Mouse (Mus musculus) megakaryocyte-erythroid progenitor cell, adult 5-6 weeks (primary cell): ENCODE results near the gene Eprs. TPM values are rescaled to one million over a fixed set of nuclear protein-coding genes. Genes with fewer than 3 reads are reported as not detected.

ENCODE experiments used
- ATAC-seq: replicated peaks from 2 replicates; pipeline ENCODE4 v1.8.0; 2016; ENCODE audit warnings: mild to moderate bottlenecking, inconsistent platforms; ENCODE audit not compliant: severe bottlenecking, poor library complexity, low FRiP score, low TSS enrichment
- total RNA-seq, 2 experiments: library from RNA; stranded (forward) in 1 of 2; stranded (reverse) in 1 of 2; fragments of 200-1000, 215-1000 nt in 1 of 2; fragments of >200 nt in 1 of 2; fragmentation: Nextera tagmentation in 1 of 2; gene quantifications; 2 replicates each; pipeline ENCODE4 v1.2.3; 2014 to 2017

Gene Eprs
- total RNA-seq, 2 experiments from 2014 or later: 120 to 319 TPM

DNA sequence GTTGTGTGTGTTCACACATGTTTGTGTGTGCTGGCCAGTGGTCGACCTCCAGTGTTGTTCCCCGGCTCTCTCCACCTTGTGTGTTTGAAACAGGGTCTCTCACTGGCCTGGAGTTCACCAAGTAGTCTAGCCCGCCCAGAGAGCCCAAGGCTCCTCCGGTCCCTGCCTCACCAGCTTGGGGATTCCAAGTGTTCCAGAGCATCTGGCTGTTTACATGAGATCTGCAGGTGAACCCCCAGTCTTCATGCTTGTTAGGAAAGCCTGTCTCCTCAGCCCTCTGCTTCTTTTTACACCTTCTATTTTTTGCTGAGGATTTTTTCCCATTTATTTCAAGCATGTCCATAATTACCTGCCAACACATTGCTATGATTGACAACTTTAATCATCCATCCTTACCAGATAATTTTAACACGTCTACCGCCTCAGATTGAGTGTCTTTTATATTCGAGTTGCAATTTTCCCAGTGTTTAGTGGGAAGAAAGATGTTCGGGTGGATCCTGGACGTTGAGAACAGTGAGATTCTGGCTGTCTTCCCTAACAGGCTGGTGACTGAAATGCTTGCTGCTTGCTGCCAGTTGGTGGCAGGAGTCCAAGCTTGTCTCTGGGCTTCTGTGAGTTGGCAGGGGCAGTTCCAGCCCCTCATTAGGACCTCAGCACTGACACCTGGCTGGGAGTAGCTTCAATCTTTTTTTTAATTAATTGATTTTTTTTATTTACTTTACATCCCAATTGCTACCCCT lies 76.2 kb downstream of the Eprs start:
- no peak for ATAC-seq

DNA sequence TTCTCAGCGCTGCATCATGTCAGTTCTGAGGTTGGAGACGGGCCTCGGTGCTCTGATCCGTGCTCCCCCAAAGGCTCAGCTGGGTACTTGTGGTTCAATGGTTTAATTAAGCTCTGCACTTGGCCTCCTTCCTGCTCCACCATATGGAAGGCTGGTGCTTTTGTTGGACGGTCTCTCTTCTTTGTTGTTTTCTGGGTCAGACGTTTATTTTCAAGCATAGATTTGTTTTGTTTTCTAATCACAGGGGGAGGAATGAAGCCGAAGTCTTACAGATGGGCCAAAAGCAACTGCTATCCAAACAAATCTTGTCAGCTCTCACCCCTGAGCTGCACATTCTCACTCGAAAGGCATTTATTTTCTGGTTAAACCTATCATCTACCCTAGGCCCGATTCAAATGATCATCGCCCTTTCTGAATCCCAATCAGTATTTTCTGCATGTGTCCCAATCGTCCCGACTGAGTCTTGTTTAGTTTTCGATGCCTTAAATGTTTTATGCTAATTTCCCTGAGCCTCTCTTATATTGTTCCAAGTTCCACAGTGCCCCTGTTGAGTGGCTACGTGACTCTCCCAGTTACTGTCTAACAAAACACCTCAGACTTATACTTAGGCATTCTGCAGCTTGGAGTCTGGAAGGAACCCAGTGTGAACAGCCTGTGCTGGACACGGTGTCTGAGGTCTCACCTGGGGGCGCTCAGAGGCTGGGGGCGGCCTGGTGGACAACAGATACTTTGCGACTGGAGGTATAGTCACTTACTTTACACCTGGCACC lies 79.0 kb downstream of the Eprs start:
- ATAC-seq: no peak

DNA sequence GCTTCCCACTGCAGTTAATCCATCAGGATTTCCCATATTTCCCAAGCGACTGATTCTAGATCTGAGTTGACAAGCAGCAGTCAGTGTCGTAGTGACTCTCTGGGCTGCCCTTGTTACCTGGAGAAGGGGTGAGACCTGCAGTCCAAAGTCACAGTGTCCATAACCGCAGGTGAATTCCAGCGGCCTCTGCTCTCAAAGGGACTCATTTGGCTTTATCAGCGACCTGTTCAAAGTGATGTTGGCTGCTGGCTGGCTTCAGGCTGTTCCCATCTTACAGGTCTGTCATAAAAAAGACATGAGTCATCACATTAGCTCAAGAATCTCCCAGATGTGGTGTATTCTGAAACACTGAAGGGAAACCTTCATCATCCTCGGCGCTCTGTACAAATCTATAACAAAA lies 86.1 kb downstream of the Eprs start:
- ATAC-seq: no peak

DNA sequence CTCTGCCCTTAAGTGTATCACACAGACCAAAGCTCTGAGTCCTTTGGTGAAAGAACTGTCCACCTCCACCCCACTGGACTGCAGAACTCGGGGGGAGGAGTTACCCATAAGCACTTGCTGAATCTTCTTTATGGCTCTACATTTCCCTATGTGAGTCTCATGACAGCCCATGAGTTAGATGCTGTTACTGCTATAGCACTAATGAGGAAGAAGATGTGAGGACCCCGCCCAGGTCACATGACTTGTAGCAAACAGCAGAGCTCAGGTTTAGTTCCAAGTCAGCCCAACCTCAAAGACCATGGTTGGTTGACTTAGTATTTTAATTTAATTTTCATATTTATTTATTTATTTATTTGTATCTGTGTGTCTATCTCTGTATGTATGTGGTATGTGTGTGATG lies 86.9 kb downstream of the Eprs start:
- ATAC-seq: no peak

DNA sequence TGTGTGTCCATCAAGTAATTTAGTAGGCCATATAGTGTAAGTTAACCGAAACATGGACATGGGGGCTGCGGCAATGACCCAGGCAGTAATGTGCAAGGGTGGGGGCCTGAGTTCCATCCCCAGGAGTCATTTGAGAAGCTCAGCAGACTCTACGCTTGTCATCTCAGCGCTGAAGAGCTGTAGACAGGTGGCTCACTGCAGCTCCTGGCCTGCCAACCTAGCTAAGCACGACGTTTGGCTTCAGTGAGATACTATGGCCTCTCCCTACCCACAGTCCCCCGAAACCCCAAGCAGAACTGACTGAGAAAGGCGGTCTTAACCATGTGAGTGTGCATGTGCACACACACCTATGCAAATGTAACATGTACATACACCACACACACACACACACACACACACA lies 88.2 kb downstream of the Eprs start:
- ATAC-seq: no peak

DNA sequence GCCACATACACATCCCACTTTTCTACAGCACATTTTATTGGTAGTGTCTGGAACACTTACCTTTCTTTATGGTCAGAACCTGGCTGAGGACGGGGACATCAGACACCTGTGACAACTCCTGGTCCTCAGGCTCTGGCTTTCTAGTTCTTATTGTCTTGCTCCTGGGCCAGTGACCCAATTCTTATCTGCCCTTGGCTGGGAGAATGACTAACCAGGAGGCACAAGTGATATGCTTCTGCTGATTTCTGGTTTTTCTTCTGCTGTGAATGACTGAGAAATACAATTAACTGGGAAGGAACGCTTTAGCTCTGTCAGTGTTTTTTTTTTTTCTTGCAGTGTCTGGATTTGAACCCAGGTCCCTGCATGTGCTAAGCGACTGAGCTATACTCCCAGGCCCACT lies 88.7 kb downstream of the Eprs start:
- peak; percentile 28 for ATAC-seq

DNA sequence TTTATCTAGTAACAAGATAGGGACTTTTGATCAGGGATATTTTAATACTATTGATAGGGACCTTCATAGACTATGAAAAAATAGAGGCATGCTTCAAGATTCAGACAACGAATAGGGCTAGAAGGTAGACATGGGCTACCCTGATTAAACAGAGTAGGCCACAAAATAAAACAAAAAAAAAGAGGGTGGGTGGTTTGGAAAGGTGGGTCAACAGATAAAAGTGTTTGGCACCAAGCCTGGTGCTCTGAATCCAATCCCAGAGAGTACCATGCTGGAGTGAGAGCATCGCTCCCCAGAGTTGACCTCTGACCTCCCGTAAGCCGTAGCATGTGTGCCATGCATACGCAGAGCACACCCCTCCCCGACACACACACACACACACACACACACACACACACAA lies 89.6 kb downstream of the Eprs start:
- peak; percentile 11 for ATAC-seq

DNA sequence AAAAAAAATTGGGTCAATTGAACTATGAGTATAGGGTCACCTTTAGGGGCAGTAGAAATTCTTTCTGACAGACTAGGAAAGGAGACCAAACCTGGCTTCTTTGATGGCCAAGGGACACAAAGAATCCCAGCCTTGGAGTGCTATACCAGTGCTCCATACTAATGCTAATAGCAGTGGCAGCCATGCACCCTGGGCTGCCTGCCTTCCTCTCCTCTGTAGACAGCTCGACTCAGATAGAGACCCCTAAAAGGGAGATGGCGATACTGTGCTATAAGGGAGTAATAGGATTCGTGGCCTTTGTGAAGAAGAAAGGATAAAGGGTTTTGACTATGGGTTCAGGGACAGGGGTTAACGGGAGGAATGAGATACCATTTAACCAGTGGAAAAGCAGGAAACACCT lies 91.3 kb downstream of the Eprs start:
- ATAC-seq: no peak

DNA sequence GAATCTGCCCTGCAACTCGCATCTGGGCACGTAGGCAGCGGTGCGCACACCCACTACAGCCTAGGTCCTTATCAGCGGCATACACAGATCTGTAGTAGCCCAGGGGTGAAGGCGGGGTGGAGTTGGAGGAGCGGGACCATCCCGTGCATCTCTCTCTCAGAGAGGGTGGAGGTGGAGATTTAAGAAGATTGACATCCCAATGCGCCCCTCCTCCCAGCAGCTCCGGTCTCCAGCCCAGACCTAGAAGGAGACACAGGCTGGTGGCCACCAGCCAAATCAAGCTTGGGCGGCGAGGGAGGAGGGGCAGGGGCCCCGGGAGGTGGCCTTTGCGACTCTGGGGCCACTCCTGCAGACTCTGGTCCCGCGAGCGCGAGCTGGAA lies 91.7 kb downstream of the Eprs start, which contains the start of gene Slc30a10:
Gene Slc30a10 (plus strand): TSS at position 274 of the 380 bp plus-strand sequence.
- ATAC-seq: peak; percentile 96

DNA sequence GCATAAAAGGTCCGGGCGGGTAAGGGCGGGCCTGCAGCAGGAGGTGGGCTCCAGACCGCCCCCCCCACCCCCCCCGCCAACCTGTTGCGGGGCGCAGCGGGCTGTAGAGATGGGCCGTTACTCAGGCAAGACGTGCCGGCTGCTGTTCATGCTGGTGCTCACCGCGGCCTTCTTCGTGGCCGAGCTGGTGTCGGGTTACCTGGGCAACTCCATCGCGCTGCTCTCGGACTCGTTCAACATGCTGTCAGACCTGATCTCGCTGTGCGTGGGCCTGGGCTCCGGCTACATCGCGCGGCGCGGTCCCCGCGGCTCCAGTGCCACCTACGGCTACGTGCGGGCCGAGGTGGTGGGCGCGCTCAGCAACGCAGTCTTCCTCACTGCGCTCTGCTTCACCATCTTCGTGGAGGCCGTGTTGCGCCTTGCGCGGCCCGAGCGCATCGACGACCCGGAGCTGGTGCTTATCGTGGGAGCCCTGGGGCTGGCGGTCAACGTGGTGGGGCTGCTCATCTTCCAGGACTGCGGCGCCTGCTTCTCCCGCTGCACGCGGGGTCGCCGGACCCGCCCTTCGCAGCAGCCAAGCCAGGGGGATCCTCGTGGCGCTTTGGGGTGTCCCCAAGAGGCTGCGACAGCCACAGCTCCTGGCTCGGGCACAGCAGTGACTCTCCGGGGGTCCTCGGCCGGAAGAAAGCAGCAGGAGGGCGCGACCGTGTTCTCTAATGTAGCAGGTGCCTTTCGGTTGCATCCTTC lies 92.3 kb downstream of the Eprs start:
- ATAC-seq: no peak

DNA sequence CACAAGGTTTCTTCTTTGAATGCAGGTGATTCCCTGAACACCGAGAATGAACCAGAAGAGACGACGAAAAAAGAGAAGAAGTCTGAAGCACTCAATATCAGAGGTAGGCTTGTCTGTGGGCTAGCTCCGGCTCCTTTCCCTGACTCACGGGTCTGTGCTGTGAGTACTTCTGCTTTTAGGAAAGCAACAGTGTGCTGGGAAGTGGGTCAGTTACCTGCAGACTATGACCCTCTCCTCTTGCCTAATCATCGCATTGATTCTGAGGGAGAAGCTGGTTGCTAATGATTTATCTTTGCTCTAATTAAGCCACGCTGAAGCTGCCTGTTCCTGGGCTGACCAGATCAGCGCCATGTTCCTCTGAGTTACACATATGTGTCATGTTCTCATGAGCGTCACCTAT lies 93.5 kb downstream of the Eprs start:
- ATAC-seq: no peak

DNA sequence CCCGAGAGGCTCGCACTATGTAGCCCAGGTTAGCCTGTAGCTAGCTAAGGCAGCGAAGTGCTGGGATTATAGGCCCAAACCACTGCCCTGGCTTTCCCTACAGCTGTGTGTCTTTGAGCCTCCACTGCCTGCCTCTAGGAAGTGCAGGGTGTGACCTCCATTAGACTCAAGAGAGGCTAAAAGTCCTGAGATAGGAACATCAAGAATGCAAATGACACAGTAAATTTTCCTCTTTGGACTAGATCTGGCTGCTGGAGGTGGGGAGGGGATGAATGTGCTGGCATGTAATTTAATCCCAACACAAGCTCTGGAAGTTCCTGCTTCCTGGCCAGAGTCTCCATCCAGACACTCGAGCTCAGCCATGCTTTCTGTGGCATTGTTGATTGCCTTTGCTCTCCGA lies 97.3 kb downstream of the Eprs start:
- no peak for ATAC-seq

DNA sequence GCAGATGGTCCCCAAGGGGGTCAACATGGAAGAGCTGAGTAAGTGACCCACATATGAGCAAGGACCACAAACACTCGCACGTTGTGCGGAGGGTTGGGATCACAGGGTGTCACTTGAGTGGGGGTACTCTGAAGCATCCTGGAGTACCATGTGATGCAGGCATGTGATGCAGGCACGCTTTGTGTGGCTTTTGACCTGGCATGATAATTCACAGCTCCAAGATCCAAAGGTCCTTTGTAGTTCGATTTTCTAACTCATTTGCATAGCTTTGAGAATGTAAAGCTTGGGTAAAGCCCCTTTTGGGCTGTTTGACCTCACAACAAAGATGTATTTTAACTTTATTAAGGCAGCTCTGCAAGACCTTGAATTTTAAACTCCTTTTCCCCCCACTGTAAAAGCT lies 100.0 kb downstream of the Eprs start:
- no peak for ATAC-seq

DNA sequence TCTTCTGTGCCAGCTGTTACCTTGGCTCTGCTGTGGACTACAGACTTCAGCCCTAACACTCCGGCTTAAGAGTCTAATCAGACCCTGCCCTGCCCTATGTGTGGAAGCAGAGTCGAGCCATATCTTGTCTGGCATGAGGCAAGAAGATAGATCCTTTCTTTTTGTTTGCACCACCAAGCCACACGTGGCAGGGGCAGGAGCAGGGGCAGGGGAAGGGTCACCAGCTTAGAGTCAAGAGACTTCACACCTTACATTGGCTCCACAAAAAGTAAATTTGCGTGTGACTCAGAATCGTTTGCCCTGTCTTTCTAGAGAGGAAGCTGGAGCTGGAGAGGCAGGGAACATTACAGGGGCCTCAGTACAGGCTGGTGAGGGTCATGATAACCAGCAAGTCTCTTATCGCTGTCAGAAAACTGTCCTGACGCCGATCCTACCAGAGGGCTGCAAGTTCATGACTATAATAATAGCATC lies 106.7 kb downstream of the Eprs start:
- peak; percentile 78 for ATAC-seq

DNA sequence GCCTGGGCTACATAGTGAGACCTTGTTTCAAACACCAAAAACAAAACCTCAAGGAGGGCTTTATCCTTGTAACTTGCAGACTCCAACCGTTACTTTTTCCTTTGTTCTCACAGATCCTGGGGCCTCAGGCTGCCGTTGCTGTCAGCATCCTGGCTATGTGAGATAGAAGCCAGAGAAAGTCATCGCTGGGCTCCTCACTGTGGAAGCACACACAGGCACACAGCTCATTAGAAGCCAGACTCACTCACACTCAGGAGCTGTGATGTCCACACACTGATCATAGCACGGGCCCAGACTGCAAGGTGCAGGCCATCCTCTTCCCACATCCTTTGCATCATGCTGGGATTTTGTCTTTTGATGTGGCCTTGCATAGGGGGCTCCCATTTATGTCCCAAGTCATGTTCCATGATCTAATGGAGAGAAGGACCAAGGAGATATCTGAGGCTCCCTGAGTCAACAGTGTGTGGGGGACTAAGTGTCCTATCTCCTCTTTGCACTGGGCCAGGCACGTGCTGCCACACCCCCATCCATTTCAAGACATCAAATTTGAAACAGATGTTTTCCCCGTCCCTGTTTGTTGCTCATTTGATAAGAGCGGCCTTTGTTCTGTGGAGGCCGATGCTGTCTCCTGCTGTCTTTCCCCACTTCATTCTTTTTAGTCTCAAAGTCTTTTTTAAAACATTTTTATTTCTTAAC lies 109.3 kb downstream of the Eprs start:
- ATAC-seq: peak; percentile 86

DNA sequence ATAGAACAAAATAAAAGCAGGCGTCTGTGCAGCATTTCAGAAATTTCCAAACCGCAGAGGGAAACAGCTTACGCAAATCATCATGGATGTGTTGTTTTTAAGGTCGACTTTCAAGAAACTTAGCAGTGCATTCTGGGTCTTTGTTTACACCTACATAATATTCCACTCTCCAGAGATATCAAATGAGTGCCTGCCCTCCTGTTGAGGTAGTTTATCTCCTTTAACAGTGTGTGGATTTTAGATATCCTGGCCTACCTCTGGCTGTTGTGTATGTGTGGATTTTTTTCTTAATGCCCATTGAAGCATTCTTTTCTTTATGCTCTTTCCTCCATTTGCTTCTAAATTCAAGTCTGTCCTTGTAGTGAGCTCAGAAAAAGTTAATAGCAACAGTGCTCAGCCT lies 109.9 kb downstream of the Eprs start:
- no peak for ATAC-seq

DNA sequence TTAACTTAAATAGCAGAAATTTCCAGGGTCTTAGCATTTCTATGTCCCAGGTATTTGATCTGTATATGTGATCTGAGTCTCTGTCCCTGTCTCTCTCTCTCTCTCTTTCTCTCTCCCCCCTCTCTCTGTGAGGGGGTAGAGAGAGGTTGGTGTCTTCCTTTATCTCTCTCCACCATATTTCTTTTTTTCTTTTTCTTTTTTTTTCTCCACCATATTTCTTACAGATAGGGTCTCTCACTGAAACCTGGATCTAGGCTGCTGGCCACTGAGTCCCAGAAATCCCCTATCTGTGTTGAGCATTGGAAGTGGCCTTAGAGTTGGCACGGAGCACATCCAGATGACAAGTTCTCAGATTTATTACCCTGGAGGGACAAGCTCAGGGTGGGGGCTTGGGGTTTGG lies 110.6 kb downstream of the Eprs start:
- no peak for ATAC-seq
